Mouse (Mus musculus) forelimb bud, embryonic 11.5 days (tissue): ENCODE data around the gene Prn.

Source experiments
- DNase-seq: peaks from one replicate; pipeline ENCODE4 v3.0.0-alpha.2; 2012; ENCODE audit warnings: low read depth, low spot score

The Prn gene

DNA sequence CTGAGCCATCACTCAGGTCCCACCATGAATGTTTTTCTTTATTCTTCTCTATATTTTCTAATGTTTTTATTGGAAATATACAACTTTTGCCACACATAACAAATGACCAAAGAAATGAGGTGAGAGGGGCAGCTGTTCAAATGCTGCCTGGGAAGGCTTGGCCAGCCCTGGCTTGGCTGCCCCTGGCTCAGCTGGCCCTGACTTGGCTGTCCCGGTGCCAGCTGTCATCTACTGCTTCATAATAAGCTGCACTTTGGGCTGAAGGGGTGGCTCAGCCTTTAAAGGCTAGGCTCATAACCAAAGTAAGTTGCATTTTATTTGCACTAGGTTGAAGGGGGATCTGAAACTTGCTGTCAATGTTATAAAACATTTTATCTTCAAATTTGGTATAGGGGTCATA is 2.9 kb upstream of the Prn start:
- no peak for DNase-seq

GRCm38 (mm10) chr2:131907311-131907710 is 2.4 kb upstream of the Prn start:
- DNase-seq = no peak

DNA sequence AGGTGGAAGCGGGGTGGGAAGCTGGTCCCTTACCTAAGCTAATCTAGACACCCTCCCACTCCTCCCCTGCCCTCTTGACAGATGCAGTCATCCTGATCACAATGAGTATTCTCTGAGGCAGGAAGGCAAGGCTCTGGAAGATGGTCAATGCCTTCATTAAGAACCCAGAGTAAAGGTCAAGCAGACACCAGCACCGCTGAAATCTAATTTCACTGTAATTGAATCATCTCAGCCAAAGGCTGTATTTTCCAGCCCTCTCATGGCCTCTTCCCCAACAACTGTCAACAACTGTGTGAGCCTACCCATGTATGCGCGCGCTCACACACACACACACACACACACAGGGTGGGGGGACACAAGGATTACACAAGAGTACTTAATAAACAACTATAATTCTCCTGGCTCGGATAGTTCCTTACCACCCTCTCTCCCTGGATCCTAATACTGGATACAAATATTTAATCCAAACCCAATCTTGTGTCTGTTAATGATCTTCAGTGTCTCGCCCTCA is 1.4 kb upstream of the Prn start:
- no peak for DNase-seq

- DNase-seq = no peak
These were observed 851 bp upstream of the Prn start for GRCm38 (mm10) chr2:131908906-131909305.

- no peak for DNase-seq
These were observed 1.1 kb downstream of the Prn start for GRCm38 (mm10) chr2:131910847-131911246.

GRCm38 (mm10) chr2:131911341-131911740 is 1.6 kb downstream of the Prn start:
- no peak for DNase-seq

DNA sequence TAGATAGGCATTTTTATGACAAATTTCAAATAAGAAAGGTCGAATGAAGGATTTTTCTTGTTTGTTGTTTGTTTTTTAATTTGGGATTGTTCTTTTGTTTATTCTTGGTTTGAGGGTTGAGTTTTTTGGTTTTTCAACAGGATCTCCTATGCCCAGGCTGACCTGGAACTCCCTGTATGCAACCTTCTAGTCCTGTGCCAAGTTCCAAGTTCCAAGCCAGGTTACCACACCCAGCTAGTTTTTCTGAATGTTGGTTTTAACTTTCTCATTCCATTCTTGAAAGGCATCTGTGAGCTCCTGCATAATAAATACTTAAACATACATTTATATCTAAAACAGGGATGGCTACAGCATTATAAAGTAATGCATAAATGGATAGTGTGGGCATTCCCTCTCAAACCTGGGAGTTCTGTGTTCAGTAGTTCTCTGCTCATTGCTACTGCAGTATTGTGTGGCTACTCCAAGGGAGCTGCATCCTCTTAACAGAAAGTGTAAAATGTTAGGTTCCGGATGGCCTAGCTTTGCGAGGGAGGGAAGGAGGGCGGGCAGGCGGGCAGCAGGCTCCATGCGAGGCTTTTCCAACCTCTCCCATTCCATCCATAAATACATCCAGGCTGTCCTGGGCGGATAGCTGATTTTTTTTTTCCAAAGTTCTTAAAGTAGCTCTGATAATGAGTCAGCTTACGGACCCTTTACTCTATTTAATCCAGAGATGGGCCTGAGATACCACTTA is 2.9 kb downstream of the Prn start:
- DNase-seq = no peak

DNA sequence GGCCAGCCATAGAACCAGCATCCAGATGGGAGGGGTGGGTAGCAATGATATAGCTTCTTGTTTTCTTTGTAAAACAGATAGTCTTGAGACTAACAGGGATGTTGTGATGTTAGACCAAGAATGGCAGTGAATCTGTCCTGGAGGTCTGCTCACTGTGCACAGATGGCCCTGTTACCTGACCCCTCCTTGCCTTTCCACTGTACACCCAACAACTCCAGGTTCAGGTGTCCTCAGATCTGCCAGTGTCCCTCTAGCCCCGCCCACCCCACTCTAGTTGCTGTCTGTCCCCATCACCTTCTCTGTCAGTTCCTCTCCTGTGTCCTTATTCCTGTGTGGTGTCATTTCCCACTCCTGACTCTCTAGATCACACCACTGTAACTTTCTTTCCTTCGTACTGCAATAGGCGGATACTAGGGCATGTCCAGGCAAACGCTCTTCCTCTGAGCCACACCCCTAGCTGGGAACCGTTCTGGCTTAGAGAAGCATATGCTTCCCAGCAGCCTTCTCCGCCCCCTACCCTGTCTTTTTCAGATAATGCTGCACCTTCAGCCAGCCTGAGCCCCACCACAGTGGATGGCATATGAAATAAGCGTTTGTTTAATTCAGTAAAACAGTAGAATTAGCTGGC is 22.6 kb downstream of the Prn start:
- no peak for DNase-seq

- no peak for DNase-seq
These were observed 23.3 kb downstream of the Prn start for GRCm38 (mm10) chr2:131933013-131933412.

DNA sequence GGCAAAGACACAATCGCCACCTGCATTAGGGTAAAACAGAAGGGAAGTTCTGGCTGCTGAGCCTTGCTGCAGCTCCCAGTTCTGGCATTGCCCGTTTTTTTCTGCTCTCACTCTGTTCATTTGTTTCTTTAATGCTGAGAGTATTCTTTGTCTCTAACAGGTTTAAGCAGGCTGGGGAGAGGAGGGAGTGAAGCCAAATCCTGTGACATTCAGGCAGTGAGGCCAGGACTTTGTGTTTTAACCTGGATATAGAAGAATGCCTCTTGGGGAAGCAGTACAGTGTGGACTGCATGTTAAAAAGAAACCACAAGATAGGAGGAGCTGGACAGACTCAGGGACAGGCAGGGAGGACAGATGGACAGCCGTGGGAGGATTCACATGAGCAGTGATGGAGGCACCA is 23.8 kb downstream of the Prn start:
- no peak for DNase-seq

DNA sequence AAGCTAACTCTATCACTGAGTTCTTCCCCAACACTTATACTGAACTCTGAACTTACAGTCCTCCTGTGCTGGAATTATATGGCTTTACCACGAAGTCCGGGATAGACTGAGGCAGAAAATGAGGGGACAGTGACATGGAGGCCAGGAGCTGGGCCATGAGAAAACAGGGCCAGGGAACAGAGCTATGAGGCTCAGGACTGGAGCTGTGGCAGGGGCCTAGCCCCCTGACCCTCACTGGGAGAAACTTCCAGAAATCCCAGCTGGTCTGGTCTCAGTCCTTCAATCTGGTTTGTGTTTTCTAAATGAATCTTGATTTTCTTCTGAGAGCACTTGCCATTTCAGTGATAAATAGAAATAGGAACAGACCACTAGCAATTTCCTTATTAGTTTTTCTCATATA is 24.5 kb downstream of the Prn start:
- no peak for DNase-seq

- no peak for DNase-seq
These were observed 25.8 kb downstream of the Prn start for GRCm38 (mm10) chr2:131935390-131936105.

GRCm38 (mm10) chr2:131936410-131936809 is 26.7 kb downstream of the Prn start:
- DNase-seq = no peak

DNA sequence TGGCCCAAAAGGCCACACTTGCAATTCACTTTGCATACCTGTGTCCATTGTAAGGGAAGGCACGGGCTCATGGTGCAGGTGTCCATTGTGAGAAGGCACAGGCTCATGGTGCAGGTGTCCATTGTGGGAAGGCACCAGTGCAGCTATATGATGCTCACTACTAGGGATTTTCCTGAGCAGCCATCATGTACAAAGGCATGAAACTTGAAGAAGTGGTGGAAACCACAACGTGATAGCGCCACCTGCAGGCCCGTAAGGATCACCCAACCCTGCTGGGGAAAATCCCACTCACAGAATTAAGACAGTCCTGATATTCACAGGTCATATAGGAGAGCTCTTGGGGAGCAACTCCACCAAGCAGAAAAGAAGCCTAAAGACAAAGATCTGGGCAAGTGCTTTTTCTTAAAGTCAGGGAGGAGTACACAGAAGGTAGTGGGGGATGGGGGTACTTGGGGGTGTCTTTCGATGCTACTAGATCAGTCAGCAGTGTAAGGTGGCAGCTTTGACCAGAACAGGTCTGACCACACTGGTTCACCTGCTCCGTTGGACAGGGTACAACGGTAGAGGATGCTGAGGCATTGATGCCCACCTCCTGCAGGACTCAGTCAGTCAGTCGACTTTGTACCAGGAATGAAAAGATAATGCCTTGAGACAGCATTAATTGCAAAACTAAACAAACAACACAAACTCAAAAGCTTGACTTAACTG is 29.8 kb downstream of the Prn start:
- DNase-seq = peak; percentile 63

GRCm38 (mm10) chr2:131940506-131940905 is 30.7 kb downstream of the Prn start:
- DNase-seq = no peak

GRCm38 (mm10) chr2:131941501-131941900 is 31.7 kb downstream of the Prn start:
- DNase-seq = no peak

- no peak for DNase-seq
These were observed 34.6 kb downstream of the Prn start for GRCm38 (mm10) chr2:131944370-131944769.

GRCm38 (mm10) chr2:131945225-131945624 is 35.5 kb downstream of the Prn start:
- no peak for DNase-seq

GRCm38 (mm10) chr2:131945765-131946164 is 36.0 kb downstream of the Prn start:
- no peak for DNase-seq

GRCm38 (mm10) chr2:131946351-131946750 is 36.6 kb downstream of the Prn start:
- no peak for DNase-seq

GRCm38 (mm10) chr2:131948156-131948555 is 38.4 kb downstream of the Prn start:
- no peak for DNase-seq
